Mouse (Mus musculus) neural tube, embryonic 13.5 days (tissue): Measurements from ENCODE around the gene Dcp1a. TPM values are rescaled to one million over a fixed set of nuclear protein-coding genes. Genes with fewer than 3 reads are reported as not detected.

Experiments used
- ATAC-seq: fragments of 200-750 bp; cut with Nextera tagmentation; 2 replicates; pipeline ENCODE4 v1.8.0; 2017; ENCODE audit warnings: low read depth, mild to moderate bottlenecking, moderate TSS enrichment, moderate library complexity
- H3K27ac ChIP-seq: fragments of 300-500 bp; sonication (generic); replicated peaks from 2 replicates; pipeline ENCODE4 v1.5.1; 2015; ENCODE audit warnings: moderate library complexity, mild to moderate bottlenecking, inconsistent platforms
- H3K27me3 ChIP-seq: fragments of 300-500 bp; sonication (generic); 2 replicates; pipeline ENCODE4 v1.6.1; 2015; ENCODE audit warnings: mild to moderate bottlenecking, inconsistent platforms
- H3K36me3 ChIP-seq: fragments of 300-500 bp; sonication (generic); 2 replicates; pipeline ENCODE4 v1.6.1; 2015; ENCODE audit warnings: mild to moderate bottlenecking, inconsistent platforms
- H3K4me1 ChIP-seq: fragments of 300-500 bp; sonication (generic); replicated peaks from 2 replicates; pipeline ENCODE4 v1.6.1; 2015; ENCODE audit warnings: inconsistent platforms
- H3K4me2 ChIP-seq: fragments of 300-500 bp; sonication (generic); 2 replicates; pipeline ENCODE4 v1.6.1; 2015; ENCODE audit warnings: inconsistent platforms, mild to moderate bottlenecking, moderate library complexity
- H3K4me3 ChIP-seq: fragments of 300-500 bp; sonication (generic); 2 replicates; pipeline ENCODE4 v1.5.1; 2015; ENCODE audit warnings: mild to moderate bottlenecking, inconsistent platforms
- H3K9ac ChIP-seq: fragments of 300-500 bp; sonication (generic); 2 replicates; pipeline ENCODE4 v1.6.1; 2015; ENCODE audit warnings: moderate library complexity, mild to moderate bottlenecking, inconsistent platforms
- H3K9me3 ChIP-seq: fragments of 300-500 bp; sonication (generic); 2 replicates; pipeline ENCODE4 v1.6.1; 2016; ENCODE audit warnings: inconsistent platforms
- WGBS: fragments of 180-500 bp; shearing (Covaris S2); methylation state at CpG from one replicate; pipeline ENCODE4 v1.1.7; 2015; 5-methylcytosine and 5-hydroxymethylcytosine counted together
- polyA plus RNA-seq: library from polyadenylated mRNA; unstranded; fragments of >200 nt; fragmentation: Nextera tagmentation; extraction: Ambion mirVana; gene quantifications from 2 replicates; pipeline ENCODE4 v1.2.1, GENCODE M21; 2015

Dcp1a gene
- 19.0 and 20.0 TPM in 2 replicates for polyA plus RNA-seq

GRCm38 (mm10) chr14:30479361-30479948 lies at the start of gene Dcp1a:
Dcp1a (plus strand) TSS chr14:30479535.
- H3K27ac ChIP-seq: peak within 1 kb of the TSS; percentile 87
- H3K4me2 ChIP-seq: peak within 1 kb of the TSS; percentile 80
- no peaks in the 10 kb centered on the region for H3K9me3 ChIP-seq
- WGBS: under 1% methylated on average over 39 of the region's 39 CpGs
- peak within 1 kb of the TSS; percentile 95 for H3K4me3 ChIP-seq
- peaks cover 19% of the 10 kb centered on the region for H3K4me1 ChIP-seq
- peak within 1 kb of the TSS; percentile 93 for H3K9ac ChIP-seq
- ATAC-seq: peak; percentile 99
- no peaks in the 10 kb centered on the region for H3K27me3 ChIP-seq
- peaks cover 20% of the 10 kb centered on the region for H3K36me3 ChIP-seq

GRCm38 (mm10) chr14:30429606-30430005 lies 49.7 kb upstream of the Dcp1a start:
- H3K27ac ChIP-seq: no peak overlapping the region
- WGBS: 56% methylated on average over 9 of the region's 9 CpGs
- no peak for ATAC-seq

DNA sequence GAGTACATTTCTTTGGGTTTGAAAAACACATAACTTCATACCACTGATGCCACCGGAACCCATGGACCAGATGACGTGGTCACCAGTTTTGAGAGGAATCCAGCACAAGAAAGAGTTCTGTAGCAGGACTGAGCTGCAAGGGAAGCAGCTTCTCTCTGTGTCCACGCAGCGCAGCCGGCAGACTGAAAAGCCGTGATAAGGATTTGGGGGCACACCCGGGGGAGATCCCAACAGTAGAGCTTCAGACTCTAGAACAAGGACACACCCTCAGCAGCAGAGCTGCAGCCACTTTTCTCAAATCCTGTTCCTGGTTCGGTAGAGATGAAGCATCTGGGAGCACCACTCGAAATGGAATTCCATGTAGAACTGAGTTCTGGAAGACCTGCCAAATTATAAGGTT lies 49.3 kb upstream of the Dcp1a start:
- Histone ChIP-seq H3K9ac (no peak overlapping the region), H3K36me3 (no peaks in the 10 kb centered on the region), H3K9me3 (no peaks in the 10 kb centered on the region), H3K4me1 (peaks cover 15% of the 10 kb centered on the region), H3K4me2 (no peak overlapping the region), H3K27me3 (no peaks in the 10 kb centered on the region), H3K4me3 (no peak overlapping the region), H3K27ac (no peak overlapping the region)
- ATAC-seq: no peak
- WGBS: 94% methylated on average over 9 of the region's 9 CpGs

More at GRCm38 (mm10) chr14:30429606-30430005, 49.7 kb upstream of the Dcp1a start:
- H3K36me3 ChIP-seq: no peaks in the 10 kb centered on the region
- H3K27me3 ChIP-seq: no peaks in the 10 kb centered on the region
- H3K4me3 ChIP-seq: no peak overlapping the region
- no peak overlapping the region for H3K9ac ChIP-seq
- no peak overlapping the region for H3K4me2 ChIP-seq
- H3K4me1 ChIP-seq: peaks cover 15% of the 10 kb centered on the region
- H3K9me3 ChIP-seq: no peaks in the 10 kb centered on the region

DNA sequence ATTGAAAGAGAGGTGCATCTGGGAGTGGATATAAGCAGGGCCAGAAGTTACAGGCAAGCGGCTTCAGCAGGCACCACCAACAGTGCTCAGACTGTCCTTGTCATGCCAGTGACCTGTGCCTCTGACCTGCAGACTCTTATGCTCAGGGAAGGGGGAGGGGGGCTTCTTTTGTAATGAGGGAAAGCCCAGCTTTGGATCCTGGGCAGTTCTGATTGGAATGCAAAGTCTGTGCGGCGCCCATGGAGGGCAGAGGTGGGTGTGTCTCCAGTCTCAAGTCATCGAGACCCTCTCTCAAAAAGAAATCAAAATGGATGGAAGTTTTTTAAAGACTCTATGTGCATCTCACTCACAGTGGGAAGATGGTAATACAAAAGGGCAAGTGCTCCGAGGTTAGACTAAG lies 48.9 kb upstream of the Dcp1a start:
- H3K27ac ChIP-seq: no peak overlapping the region
- H3K4me2 ChIP-seq: no peak overlapping the region
- ATAC-seq: no peak
- no peaks in the 10 kb centered on the region for H3K36me3 ChIP-seq
- no peak overlapping the region for H3K4me3 ChIP-seq
- peaks cover 12% of the 10 kb centered on the region for H3K4me1 ChIP-seq
- H3K27me3 ChIP-seq: no peaks in the 10 kb centered on the region
- 57% methylated on average over 5 of the region's 5 CpGs for WGBS
- no peaks in the 10 kb centered on the region for H3K9me3 ChIP-seq
- H3K9ac ChIP-seq: no peak overlapping the region

GRCm38 (mm10) chr14:30435316-30435715 lies 44.0 kb upstream of the Dcp1a start:
- H3K4me1 ChIP-seq: no peaks in the 10 kb centered on the region
- no peak overlapping the region for H3K4me2 ChIP-seq
- 92% methylated on average over 5 of the region's 5 CpGs for WGBS
- no peak overlapping the region for H3K9ac ChIP-seq
- H3K9me3 ChIP-seq: no peaks in the 10 kb centered on the region; the same call in 1 of the 2 replicates
- no peaks in the 10 kb centered on the region for H3K27me3 ChIP-seq
- no peak overlapping the region for H3K27ac ChIP-seq
- no peak overlapping the region for H3K4me3 ChIP-seq
- no peaks in the 10 kb centered on the region for H3K36me3 ChIP-seq
- ATAC-seq: no peak

- H3K9ac ChIP-seq: no peak overlapping the region
- no peaks in the 10 kb centered on the region; the same call in 1 of the 2 replicates for H3K9me3 ChIP-seq
- H3K4me1 ChIP-seq: no peaks in the 10 kb centered on the region
- H3K27ac ChIP-seq: no peak overlapping the region
- no peak overlapping the region for H3K4me3 ChIP-seq
- H3K27me3 ChIP-seq: no peaks in the 10 kb centered on the region
- WGBS: 76% methylated on average over 3 of the region's 3 CpGs
- H3K36me3 ChIP-seq: no peaks in the 10 kb centered on the region
- H3K4me2 ChIP-seq: no peak overlapping the region
- ATAC-seq: no peak
These were observed 39.4 kb upstream of the Dcp1a start for GRCm38 (mm10) chr14:30439915-30440314.

- H3K4me1 ChIP-seq: peaks cover 5% of the 10 kb centered on the region
- no peaks in the 10 kb centered on the region for H3K36me3 ChIP-seq
- H3K27ac ChIP-seq: no peak overlapping the region
- WGBS: 31% methylated on average over 13 of the region's 13 CpGs
- no peaks in the 10 kb centered on the region for H3K9me3 ChIP-seq
- H3K27me3 ChIP-seq: peaks cover 15% of the 10 kb centered on the region
- no peak for ATAC-seq
- no peak overlapping the region for H3K4me3 ChIP-seq
- H3K4me2 ChIP-seq: peak overlapping the region; percentile 30
- no peak overlapping the region for H3K9ac ChIP-seq
These were observed 23.3 kb upstream of the Dcp1a start for GRCm38 (mm10) chr14:30455801-30456595.

DNA sequence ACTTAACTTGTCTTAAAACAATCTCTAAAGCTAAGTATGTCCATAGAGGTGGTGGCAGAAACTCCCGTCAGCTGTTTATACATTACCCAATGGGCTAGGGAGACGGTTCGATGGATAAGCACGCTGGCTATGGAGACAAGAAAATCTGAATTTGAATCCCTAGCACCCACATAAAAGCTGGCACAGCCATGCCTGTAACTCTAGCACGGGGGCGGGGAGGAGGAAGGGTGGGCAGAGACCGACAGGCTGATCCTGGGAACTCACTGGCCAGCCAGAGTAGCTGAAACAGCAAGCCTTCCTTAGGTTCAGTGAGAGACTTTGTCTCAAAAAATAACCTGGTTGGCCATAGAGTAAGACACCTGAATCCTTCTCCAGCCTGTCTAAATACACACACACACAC lies 21.9 kb upstream of the Dcp1a start:
- Histone ChIP-seq H3K27me3 (peaks cover 17% of the 10 kb centered on the region), H3K4me1 (peaks cover 5% of the 10 kb centered on the region), H3K4me2 (no peak overlapping the region), H3K27ac (no peak overlapping the region), H3K9ac (no peak overlapping the region), H3K36me3 (no peaks in the 10 kb centered on the region), H3K9me3 (no peaks in the 10 kb centered on the region), H3K4me3 (no peak overlapping the region)
- ATAC-seq: no peak
- WGBS: 65% methylated on average over 7 of the region's 7 CpGs

GRCm38 (mm10) chr14:30457897-30458296 lies 21.4 kb upstream of the Dcp1a start:
- Histone ChIP-seq H3K4me3 (no peak overlapping the region), H3K4me2 (no peak overlapping the region), H3K27me3 (peaks cover 17% of the 10 kb centered on the region), H3K4me1 (peaks cover 5% of the 10 kb centered on the region), H3K9ac (no peak overlapping the region), H3K36me3 (no peaks in the 10 kb centered on the region), H3K9me3 (no peaks in the 10 kb centered on the region), H3K27ac (no peak overlapping the region)
- no peak for ATAC-seq
- WGBS: 41% methylated on average over 2 of the region's 2 CpGs

GRCm38 (mm10) chr14:30458820-30459219 lies 20.5 kb upstream of the Dcp1a start:
- H3K4me3 ChIP-seq: no peak overlapping the region
- no peaks in the 10 kb centered on the region for H3K36me3 ChIP-seq
- 82% methylated on average over 3 of the region's 3 CpGs for WGBS
- no peaks in the 10 kb centered on the region for H3K9me3 ChIP-seq
- peaks cover 5% of the 10 kb centered on the region for H3K4me1 ChIP-seq
- H3K27ac ChIP-seq: no peak overlapping the region
- no peak overlapping the region for H3K4me2 ChIP-seq
- ATAC-seq: no peak
- no peak overlapping the region; the same call in 1 of the 2 replicates for H3K9ac ChIP-seq
- H3K27me3 ChIP-seq: peaks cover 17% of the 10 kb centered on the region

DNA sequence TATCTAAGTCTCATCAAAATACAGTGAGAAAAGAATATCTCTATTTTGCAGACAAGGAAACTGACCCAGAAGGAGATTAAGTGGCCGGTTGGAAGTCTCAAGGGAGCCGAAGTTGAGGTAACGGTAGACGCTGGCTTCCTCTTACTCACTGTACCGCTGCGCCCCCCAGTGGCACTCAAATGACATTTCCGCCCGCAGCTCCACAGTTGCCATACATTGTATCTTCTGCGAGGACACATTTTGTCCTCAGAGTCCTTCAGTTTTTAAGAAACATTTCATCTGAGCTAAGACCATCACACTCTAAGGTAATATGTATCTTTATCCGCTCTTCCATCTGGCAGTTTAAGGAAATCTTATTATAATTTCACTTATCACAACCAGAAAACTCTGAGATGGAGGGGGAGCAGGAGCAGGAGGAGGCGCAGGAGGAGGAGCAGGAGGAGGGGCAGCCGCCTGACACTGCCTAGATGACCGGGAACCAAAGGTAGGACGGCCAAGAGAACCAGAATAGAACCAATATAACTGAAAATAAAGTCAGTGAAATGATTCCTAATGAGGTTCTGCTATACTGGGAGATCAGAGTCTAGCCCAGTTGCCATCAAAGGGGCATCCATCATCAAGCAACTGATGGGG lies 19.3 kb upstream of the Dcp1a start:
- no peaks in the 10 kb centered on the region for H3K36me3 ChIP-seq
- H3K9me3 ChIP-seq: no peaks in the 10 kb centered on the region
- peaks cover 17% of the 10 kb centered on the region for H3K27me3 ChIP-seq
- ATAC-seq: peak; percentile 40; the same call in 1 of the 2 replicates
- peaks cover 5% of the 10 kb centered on the region for H3K4me1 ChIP-seq
- no peak overlapping the region for H3K27ac ChIP-seq
- no peak overlapping the region for H3K4me2 ChIP-seq
- WGBS: 3% methylated on average over 14 of the region's 14 CpGs
- no peak overlapping the region for H3K9ac ChIP-seq
- no peak overlapping the region for H3K4me3 ChIP-seq

GRCm38 (mm10) chr14:30463312-30463711 lies 16.0 kb upstream of the Dcp1a start:
- H3K9ac ChIP-seq: no peak overlapping the region
- 84% methylated on average over 4 of the region's 4 CpGs for WGBS
- no peak overlapping the region for H3K4me2 ChIP-seq
- H3K4me3 ChIP-seq: no peak overlapping the region
- H3K36me3 ChIP-seq: no peaks in the 10 kb centered on the region
- H3K27me3 ChIP-seq: peaks cover 11% of the 10 kb centered on the region; the same call in 1 of the 2 replicates
- H3K9me3 ChIP-seq: no peaks in the 10 kb centered on the region
- no peak for ATAC-seq
- no peaks in the 10 kb centered on the region for H3K4me1 ChIP-seq
- no peak overlapping the region for H3K27ac ChIP-seq
